Comparison of ENCODE assay signal across 16 mouse cellular contexts in the genomic region with DNA sequence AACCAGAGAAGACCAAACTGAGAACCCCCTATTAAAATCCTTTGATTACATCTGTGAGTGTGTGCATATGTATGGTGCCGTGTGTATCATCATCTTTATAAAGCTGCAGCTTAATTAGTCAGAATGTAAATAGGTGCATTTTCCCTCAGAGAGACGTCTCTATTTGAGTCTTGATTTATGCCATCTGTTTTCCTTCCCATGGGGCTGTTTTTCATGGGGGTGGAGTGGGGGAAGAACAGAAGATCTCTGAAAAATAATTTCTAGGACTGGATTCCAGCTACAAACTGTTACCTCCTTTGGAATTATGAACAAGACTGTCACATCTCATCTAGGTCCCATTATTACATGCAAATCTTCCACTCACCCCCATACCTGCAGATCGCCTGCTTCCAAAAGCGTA.
"Had no signal": no experiment of that assay in that cellular context is flagged by ENCODE, and none has a peak within 500 bp of the region (broad histone marks: within the 10 kb centered on the region; RNA-seq: fewer than 3 reads in every experiment).

No protein-coding gene starts in this region.

- H3K9me3 ChIP-seq: kidney, embryonic 15.5 days; limb, embryonic 12.5 days; liver, embryonic 13.5 days; lung, embryonic 15.5 days; megakaryocyte, embryonic 14.5 days; midbrain, embryonic 15.5 days; neural tube, embryonic 12.5 days; stomach, embryonic 15.5 days had no signal

- H3K9ac ChIP-seq: kidney, embryonic 15.5 days; limb, embryonic 12.5 days; liver, embryonic 13.5 days; liver, postnatal 0 days; lung, embryonic 15.5 days; midbrain, embryonic 15.5 days; neural tube, embryonic 12.5 days; stomach, embryonic 15.5 days had no signal

- H3K36me3 ChIP-seq: liver, embryonic 13.5 days; midbrain, embryonic 15.5 days; neural tube, embryonic 12.5 days; stomach, embryonic 15.5 days had no signal

- ATAC-seq: liver, postnatal 0 days; midbrain, embryonic 15.5 days had no signal

- H3K4me1 ChIP-seq: kidney, embryonic 15.5 days; liver, embryonic 13.5 days; midbrain, embryonic 15.5 days; neural tube, embryonic 12.5 days; stomach, embryonic 15.5 days had no signal

- H3K27ac ChIP-seq: kidney, embryonic 15.5 days; limb, embryonic 12.5 days; liver, embryonic 13.5 days; lung, embryonic 15.5 days; macrophage; midbrain, embryonic 15.5 days; neural tube, embryonic 12.5 days; stomach, embryonic 15.5 days had no signal

- DNase-seq: kidney, postnatal 14 days; layer of hippocampus, postnatal 36 days; liver; liver, embryonic 13.5 days; liver, postnatal 0 days; lung, postnatal 14 days; thymus, postnatal 36 days had no signal

- H3K4me2 ChIP-seq: kidney, embryonic 15.5 days; limb, embryonic 12.5 days; liver, embryonic 13.5 days; lung, embryonic 15.5 days; midbrain, embryonic 11.5 days; midbrain, embryonic 15.5 days; neural tube, embryonic 12.5 days; stomach, embryonic 15.5 days had no signal

- H3K27me3 ChIP-seq: kidney, embryonic 15.5 days; limb, embryonic 12.5 days; liver, embryonic 13.5 days; lung, embryonic 15.5 days; midbrain, embryonic 15.5 days; neural tube, embryonic 12.5 days; stomach, embryonic 15.5 days had no signal

- H3K4me3 ChIP-seq: kidney, embryonic 15.5 days; limb, embryonic 12.5 days; liver, embryonic 13.5 days; lung, embryonic 15.5 days; midbrain, embryonic 15.5 days; neural tube, embryonic 12.5 days; stomach, embryonic 15.5 days had no signal
